Mouse (Mus musculus) left cerebral cortex, postnatal 36 days (tissue): ENCODE results near the gene Syt1. TPM values are rescaled to one million over a fixed set of nuclear protein-coding genes. Genes with fewer than 3 reads are reported as not detected.

Experiments
- DNase-seq, 2 experiments: peaks; one replicate each; pipeline ENCODE4 v3.0.0; 2021 to 2022; ENCODE audit warnings: low spot score in 2 of 2, mixed read lengths in 1 of 2
- intact Hi-C: fragments of 180-260 bp; cut with DNase I; formaldehyde crosslinking; loops from one replicate; pipeline ENCODE4 v1.15.1; 2025
- total RNA-seq, 2 experiments: library from RNA; stranded (reverse); gene quantifications; 2 replicates each; pipeline ENCODE4 v1.2.3; 2021

Syt1 gene
- total RNA-seq, 2 experiments from 2014 or later = 1,175 to 1,261 TPM

GRCm38 (mm10) chr10:108597385-108597784, 413.4 kb downstream of the Syt1 start:
- no peak for DNase-seq
- intact Hi-C loops = no loop called here

- DNase-seq = no peak
- intact Hi-C loops = no loop called here
Measured at GRCm38 (mm10) chr10:108596162-108596927, 414.4 kb downstream of the Syt1 start.

- no peak for DNase-seq
- intact Hi-C loops = no loop called here
Measured at GRCm38 (mm10) chr10:108589355-108589754, 421.4 kb downstream of the Syt1 start.

- DNase-seq = no peak
- intact Hi-C loops = no loop called here
Measured at GRCm38 (mm10) chr10:108588924-108589323, 421.9 kb downstream of the Syt1 start.

GRCm38 (mm10) chr10:108583694-108584093, 427.1 kb downstream of the Syt1 start:
- DNase-seq = no peak
- intact Hi-C loops = no loop called here

- intact Hi-C loops = no loop called here
- no peak for DNase-seq
Measured at GRCm38 (mm10) chr10:108582397-108582730, 428.4 kb downstream of the Syt1 start.

- intact Hi-C loops = no loop called here
Measured at GRCm38 (mm10) chr10:108581555-108582396, 429.0 kb downstream of the Syt1 start.

GRCm38 (mm10) chr10:108580786-108581420, 429.9 kb downstream of the Syt1 start:
- no peak for DNase-seq
- intact Hi-C loops = no loop called here

More at GRCm38 (mm10) chr10:108581555-108582396, 429.0 kb downstream of the Syt1 start:
- no peak for DNase-seq

- intact Hi-C loops = no loop called here
Measured at GRCm38 (mm10) chr10:108579396-108579795, 431.4 kb downstream of the Syt1 start.

GRCm38 (mm10) chr10:108577611-108578010, 433.2 kb downstream of the Syt1 start:
- intact Hi-C loops = no loop called here
- DNase-seq = no peak

More at GRCm38 (mm10) chr10:108579396-108579795, 431.4 kb downstream of the Syt1 start:
- DNase-seq = no peak

GRCm38 (mm10) chr10:108572764-108573163, 438.0 kb downstream of the Syt1 start:
- intact Hi-C loops = no loop called here
- DNase-seq = no peak

- intact Hi-C loops = no loop called here
- DNase-seq = no peak
Measured at GRCm38 (mm10) chr10:108571104-108571503, 439.7 kb downstream of the Syt1 start.

GRCm38 (mm10) chr10:108569568-108570139, 441.1 kb downstream of the Syt1 start:
- DNase-seq = no peak
- intact Hi-C loops = no loop called here

GRCm38 (mm10) chr10:108568925-108569324, 441.9 kb downstream of the Syt1 start:
- intact Hi-C loops = no loop called here
- no peak for DNase-seq

- intact Hi-C loops = no loop called here
- DNase-seq = no peak
Measured at GRCm38 (mm10) chr10:108568136-108568535, 442.6 kb downstream of the Syt1 start.

GRCm38 (mm10) chr10:108567456-108567855, 443.3 kb downstream of the Syt1 start:
- intact Hi-C loops = no loop called here
- DNase-seq = no peak

- intact Hi-C loops = no loop called here
- DNase-seq = no peak
Measured at GRCm38 (mm10) chr10:108559607-108559908, 451.2 kb downstream of the Syt1 start.

GRCm38 (mm10) chr10:108558812-108559606, 451.8 kb downstream of the Syt1 start:
- no peak for DNase-seq
- intact Hi-C loops = no loop called here

- intact Hi-C loops = no loop called here
- no peak for DNase-seq
Measured at GRCm38 (mm10) chr10:108552544-108552943, 458.2 kb downstream of the Syt1 start.
